Mouse (Mus musculus): ENCODE measurements around the gene Col4a6.

Col4a6 gene

DNA sequence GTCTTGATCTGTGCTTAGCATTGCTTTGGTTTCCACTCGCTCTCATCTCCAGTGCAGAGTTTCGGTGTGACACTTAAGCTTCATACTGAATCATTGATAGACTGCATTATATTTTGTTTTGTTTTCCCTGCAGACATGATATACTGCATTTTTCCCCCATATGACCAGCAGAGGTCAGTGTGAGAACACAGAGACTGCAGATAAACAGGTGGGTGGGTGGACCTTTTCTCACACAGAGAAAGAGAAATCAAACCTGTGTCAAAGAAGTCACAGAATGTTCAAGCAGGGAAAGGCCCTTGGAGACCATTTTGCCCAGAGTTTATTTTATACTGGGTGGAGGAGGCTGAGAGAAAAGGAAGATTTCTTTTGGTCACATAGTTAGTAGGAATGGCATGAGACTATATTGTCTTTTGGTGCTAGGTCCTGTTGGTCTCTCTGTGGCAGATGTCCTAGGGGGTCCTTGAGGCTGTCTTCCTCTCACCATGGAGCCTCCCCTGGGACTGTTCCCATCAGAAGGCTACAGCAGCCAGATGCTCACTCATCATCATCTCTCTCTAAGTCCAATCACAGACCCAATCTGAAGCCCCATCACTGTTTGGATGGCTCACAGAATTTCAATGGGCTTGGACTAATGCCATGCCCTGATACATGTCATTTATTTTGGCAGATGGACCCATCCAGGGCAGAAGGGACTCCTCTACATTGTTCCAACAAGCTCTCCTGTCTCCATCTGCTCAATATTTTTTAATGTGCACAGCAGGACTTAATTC is 237.1 kb downstream of the Col4a6 start:
- DNase-seq: peak; percentile 35

DNA sequence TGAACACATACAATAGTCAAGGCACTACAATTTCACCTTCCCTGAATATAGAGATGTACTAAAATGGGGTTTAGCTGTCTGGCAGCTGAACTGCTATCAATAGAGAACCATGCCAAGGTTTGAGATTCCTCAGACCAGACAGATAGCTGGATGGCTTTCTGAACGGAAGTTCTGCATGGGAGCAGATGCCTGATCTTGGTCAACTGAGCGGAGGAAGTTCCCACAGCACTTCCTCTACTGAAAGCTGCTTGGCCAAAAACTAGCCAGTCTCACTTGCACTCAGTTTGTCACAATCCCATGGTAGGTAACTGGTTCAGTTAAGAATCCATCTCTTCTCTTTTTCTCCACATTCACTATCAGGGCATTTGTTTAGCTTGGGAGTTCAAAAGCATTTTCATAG is 245.7 kb downstream of the Col4a6 start:
- DNase-seq: no peak

DNA sequence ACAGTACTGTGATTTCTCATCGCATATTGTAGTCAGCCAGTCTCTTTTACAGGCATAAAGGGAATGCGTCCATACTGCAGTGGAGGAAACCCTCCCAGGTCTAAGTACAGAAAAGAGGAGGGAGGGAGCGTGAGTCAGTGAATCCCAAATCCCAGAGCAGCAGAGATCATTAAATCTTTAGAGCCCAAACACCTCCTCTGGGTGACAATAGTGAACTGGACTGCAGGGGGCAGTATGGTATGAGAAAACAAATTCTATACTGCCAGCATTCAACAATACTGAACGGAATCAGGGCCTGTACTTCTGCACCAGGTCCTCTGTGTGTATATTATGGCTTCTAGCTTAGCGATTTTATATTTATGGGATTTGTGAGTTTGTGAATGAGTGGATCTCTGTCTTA is 261.1 kb downstream of the Col4a6 start:
- DNase-seq: peak; percentile 39

DNA sequence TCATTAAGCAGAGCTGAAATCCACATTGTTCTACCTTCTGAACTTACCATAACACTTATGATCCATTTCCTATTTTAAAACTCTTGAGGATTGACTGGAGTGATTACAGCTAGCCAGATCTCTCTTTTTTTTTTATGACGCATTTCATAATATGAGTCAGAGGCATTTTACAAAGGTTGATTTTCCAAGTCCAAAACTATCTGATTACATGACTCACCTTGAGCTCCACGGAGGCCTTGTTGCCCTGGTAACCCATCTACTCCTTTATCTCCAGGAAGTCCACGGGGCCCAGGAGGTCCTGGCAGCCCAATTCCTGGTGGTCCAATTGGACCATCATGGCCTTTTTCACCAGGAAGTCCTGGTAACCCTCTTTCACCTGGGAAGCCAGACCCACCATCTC is 274.9 kb downstream of the Col4a6 start:
- DNase-seq: no peak

DNA sequence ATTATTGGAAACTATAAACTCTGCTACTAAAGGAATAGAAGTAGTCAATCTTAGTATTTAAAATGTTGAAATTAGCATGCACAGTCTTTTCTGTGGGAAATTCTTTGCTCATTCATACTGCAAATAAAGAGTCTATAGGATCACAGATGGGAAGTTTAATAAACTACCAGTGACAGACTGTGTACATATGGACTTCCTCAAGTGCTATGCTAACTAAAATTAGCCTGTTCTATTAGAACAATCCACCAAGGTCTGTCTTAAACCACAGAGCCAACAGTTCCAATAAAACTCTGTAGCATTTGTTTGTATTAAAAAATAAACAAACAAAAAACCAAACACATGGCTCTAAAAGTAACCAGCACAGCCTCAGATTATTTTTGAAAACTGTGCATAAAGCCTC is 278.8 kb downstream of the Col4a6 start:
- no peak for DNase-seq

DNA sequence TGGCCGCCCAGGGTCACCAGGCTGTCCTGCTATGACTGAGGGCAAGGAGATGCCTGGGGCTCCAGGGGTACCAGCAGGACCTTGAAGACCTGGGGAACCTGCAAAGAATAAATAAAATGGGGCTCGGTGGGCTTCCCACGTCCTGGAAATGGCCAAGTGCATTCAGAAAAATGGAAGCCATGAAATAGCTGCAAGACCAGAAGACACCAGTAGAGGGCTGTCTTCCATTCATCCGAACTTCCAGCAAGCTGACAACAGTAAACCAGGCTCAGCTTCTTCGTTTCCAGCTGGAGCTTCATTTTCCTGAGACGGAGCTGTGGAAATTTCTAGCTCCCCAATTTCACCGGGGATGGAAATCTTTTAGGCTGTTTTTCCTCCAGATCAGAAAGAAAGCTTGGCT is 298.5 kb downstream of the Col4a6 start:
- DNase-seq: peak; percentile 25

DNA sequence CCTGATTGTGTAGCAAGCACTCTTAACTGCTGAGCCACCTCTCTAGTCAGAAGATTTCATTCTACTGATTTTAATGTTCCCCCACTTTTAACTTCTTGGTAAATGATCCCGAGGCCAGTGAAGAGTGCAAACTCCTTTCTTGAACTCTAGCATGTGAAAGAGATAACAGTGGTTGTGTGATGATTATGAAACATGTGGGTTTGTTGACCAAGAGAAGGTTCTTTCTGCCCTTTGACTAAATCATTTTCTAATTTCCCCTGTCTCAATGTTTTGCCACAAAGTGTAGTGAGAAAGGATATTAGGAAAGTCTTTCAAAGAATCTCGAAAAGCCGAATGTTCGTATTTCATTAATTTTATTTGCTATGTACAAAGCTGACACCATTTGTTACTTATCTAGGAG is 308.8 kb downstream of the Col4a6 start:
- DNase-seq: no peak

DNA sequence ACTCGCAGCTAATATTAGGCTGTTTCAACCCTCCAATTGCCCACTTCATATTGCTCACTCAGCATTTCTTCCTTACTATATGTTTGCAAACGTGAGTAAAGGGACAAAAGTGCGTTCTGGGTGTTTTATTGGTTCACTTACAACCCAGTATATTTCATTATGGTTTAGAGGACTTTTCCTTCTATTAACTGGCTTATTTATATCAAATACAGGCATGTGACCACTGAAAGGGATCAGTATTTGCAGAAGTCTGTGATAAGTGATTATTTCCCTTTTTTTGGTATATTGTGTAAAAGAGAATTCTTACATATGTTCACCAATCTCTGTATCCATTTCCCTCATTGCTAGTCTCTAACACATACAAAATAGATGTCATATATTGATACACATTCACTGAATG is 313.5 kb downstream of the Col4a6 start:
- no peak for DNase-seq

DNA sequence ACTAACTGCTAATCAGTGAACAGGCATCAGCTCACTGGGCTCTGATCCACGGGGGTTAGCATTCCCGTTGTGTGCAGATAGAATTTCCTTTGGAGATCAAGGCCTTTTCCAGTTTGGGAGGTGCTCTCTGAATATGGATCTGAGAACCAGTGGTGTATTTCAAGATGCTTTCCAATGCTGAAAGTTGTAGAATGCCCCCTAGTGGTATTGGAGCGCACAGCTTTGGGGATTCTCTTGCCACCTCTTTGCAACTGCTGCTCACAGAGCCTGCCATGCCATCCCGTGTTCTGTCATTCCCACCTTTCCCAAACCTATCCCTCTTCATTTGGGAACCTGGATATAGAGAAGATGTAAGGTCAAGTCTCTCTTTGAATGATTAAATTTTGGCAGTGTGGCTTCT is 315.7 kb downstream of the Col4a6 start:
- peak; percentile 23 for DNase-seq

DNA sequence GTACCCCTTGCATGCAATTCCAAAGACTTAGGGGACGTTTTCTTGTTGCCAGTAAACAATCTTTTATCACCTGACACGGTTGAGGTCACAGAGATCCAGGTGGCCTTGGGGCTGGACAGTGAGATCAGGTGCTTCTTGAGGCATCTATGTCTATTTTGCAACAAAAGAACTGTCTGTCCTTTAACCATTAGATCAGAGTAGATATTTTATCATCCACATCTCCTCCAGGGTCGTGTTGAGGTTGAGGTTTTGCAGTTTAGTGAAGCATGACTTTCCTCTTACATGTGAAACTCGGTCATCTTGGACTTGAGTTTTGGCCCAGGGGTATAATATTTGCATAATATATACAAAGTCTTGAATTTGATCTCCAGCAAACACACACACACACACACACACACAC is 316.2 kb downstream of the Col4a6 start:
- DNase-seq: no peak

DNA sequence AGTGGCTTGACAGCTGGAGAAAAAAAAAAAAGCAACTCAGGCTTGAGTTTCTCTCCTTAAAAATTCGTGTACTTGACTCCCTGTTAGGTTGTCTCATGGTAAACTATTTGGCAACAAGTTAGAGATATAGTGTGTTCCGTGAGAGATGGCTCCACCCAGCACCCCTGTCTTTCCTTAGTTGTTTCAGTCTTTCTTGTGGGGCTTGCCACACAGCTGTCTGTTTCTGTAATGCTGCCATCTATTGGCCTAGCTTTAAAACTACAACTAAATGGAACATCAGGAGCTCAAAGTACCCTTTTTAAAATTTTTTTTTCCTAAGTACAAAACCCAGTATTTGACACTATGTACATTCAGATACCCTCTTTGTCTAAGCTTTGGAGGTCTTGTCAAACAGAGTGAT is 317.2 kb downstream of the Col4a6 start:
- DNase-seq: peak; percentile 20

DNA sequence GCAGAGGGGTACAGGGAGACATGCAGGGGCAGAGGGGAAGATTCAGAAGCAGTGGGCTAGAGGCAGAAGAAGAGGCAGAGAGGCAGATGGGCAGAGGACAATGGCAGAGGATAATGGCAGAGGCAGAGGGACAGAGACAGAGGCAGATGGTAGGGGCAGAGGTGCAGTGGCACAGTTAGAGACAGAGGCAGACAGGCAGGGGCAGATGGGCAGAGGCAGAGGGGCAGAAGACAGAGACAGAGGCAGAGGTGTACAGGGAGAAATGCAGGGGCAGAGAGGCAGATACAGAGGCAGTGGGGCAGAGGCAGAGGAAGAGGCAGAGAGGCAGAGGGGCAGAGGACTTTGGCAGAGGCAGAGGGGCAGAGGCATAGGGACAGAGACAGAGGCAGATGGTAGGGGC is 322.7 kb downstream of the Col4a6 start:
- no peak for DNase-seq

DNA sequence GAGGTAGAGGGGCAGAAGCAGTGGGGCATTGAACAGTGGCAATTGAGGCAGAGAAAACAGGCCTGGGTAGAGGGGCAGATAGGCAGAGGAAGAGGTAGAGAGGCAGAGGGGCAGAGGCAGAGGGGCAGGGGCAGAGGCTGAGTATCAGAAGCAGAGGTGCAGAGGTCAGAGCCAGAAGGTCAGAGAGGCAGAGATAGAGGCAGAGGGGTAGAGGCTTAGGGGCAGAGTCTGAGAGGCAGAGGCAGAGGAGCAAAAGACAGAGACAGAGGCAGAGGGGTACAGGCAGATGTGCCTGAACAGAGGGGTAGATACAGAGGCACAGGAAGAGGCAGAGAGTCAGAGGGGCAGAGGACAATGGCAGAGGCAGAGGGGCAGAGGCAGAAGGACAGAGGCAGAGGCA is 323.6 kb downstream of the Col4a6 start:
- DNase-seq: no peak

DNA sequence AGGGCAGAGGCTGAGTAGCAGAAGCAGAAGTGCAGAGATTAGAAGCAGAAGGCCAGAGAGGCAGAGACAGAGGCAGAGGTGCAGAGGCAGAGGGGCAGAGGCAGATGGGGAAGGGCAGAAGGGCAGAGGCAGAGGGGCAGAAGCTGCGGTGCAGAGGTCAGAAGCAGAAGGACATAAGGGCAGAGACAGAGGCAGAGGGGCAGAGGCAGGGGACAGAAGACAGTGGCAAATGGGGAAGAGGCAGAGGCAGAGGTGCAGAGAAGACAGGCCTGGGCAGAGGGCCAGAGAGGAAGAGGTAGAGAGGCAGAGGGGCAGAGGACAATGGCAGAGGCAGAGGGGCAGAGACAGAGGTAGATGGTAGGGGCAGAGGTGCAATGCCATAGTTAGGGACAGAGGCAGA is 324.2 kb downstream of the Col4a6 start:
- no peak for DNase-seq

Measured in lung, postnatal 36 days (tissue).